Mouse (Mus musculus): ENCODE data around the gene H2-Eb1.

The H2-Eb1 gene

DNA sequence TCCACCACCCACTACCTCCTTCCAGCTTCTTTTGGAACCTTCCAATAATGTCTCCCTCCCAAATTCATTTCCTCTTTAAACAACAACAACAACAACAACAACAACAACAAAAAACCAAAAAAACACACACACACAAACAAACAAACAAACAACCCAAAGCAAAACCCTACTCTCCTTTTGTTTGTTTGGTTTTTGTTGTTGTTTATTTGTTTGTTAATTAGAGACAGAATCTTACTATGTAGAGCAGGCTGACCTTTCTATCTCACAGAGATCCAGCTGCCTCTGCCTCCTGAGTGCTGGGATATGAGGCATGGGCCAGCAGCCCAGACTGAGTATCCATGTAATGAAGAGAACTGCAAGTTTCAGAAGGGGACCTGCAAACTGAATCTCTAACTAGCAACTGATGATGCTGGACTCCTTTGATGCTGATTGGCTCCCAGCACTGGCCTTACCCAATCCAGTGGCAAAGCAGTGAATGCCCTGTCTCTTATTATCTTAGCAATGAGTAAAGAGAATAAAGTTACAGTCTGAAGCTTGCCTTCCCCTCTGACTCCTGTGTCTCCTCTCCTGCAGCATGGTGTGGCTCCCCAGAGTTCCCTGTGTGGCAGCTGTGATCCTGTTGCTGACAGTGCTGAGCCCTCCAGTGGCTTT is at the start of gene H2-Eb1:
TSS of gene H2-Eb1 (plus strand) at position 488 of the 651 bp plus-strand sequence.
- DNase-seq (ENCODE audit: low read depth): peak; percentile 91

- DNase-seq (ENCODE audit: low read depth): no peak
These were observed 49.2 kb upstream of the H2-Eb1 start for GRCm38 (mm10) chr17:34256501-34256900.

- DNase-seq (ENCODE audit: low read depth): peak; percentile 94
These were observed 47.9 kb upstream of the H2-Eb1 start, which contains the start of gene H2-Ab1 for GRCm38 (mm10) chr17:34257594-34258375. H2-Ab1 (plus strand) TSS chr17:34257689.

DNA sequence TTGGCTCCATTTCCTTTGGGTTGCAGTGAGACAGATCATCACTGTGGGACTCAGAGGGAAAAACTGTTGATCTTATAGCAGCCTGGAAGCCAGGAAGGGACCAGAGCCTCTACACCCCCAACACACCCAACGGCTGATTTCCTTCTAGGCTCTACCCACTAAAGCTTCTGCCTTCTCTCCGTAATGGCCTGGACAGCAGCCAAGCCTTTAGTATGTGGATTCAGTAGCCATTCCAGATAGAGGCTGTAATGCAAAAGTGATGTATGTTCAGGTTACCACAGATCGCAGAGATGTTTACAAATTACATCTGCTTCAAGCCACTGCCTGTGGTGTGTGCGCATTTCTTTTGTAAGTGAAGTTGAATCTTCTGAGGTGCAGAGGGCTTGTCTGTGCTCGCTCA is 45.1 kb upstream of the H2-Eb1 start:
- DNase-seq (ENCODE audit: low read depth): no peak

DNA sequence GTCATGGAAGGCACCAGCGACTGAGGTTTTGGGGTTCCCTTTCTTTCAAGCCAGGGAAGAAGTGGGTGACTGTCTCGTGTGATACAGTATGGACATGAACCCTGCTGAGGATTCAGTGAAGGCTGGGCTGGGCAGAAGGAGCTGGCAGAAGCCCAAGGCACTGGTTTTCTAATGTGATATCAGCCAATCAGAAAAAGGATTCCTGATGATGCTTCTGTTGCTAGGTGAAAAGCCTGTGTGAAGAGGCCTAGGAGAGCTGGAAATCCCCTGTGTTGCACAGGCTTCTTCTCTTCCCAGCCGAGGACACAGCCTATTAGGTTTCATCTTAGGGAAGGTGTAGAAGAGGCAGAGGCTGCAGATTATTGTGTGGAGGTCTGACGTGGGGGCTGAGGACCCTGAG is 44.2 kb upstream of the H2-Eb1 start:
- peak; percentile 96 for DNase-seq (ENCODE audit: low read depth)

DNA sequence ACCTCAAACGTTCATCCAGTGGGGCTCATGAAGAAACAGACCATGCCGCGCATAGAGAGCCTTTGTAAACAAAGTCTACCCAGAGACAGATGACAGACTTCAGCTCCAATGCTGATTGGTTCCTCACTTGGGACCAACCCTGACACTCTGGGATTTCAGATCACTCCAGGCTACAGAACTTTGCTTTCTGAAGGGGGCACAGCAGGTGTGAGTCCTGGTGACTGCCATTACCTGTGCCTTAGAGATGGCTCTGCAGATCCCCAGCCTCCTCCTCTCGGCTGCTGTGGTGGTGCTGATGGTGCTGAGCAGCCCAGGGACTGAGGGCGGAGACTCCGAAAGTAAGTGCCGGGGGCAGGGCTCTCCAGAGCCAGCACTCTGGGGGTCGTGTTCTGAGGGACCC is 42.6 kb upstream of the H2-Eb1 start:
- DNase-seq (ENCODE audit: low read depth): peak; percentile 96

DNA sequence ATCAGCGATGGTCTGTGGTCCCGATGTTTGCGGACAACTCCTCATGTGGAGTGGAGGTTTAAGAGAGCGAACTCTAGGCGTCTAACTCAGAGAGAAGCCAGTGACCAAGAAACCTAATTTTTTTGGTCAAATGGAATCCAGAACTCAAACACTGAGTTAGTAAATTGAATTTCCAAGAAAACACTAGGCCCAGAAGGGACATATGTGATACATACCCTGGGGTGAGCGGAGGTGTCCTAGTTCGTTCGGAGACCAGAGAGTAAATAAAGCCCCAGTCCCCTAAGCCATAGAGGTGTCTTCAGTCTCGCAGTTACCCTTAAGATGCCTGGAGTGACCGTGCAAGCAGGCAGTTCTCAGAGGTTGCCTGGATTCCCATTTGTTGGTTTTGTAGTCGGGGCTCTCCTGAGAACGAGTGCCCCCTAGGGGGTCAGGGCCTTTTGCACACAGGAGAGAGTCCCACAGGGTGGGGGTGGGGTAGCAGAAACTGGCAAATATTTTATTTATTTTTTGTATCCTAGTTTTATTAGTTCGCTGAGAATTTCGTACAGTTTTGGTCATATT is 41.8 kb upstream of the H2-Eb1 start:
- peak; percentile 62 for DNase-seq (ENCODE audit: low read depth)

DNA sequence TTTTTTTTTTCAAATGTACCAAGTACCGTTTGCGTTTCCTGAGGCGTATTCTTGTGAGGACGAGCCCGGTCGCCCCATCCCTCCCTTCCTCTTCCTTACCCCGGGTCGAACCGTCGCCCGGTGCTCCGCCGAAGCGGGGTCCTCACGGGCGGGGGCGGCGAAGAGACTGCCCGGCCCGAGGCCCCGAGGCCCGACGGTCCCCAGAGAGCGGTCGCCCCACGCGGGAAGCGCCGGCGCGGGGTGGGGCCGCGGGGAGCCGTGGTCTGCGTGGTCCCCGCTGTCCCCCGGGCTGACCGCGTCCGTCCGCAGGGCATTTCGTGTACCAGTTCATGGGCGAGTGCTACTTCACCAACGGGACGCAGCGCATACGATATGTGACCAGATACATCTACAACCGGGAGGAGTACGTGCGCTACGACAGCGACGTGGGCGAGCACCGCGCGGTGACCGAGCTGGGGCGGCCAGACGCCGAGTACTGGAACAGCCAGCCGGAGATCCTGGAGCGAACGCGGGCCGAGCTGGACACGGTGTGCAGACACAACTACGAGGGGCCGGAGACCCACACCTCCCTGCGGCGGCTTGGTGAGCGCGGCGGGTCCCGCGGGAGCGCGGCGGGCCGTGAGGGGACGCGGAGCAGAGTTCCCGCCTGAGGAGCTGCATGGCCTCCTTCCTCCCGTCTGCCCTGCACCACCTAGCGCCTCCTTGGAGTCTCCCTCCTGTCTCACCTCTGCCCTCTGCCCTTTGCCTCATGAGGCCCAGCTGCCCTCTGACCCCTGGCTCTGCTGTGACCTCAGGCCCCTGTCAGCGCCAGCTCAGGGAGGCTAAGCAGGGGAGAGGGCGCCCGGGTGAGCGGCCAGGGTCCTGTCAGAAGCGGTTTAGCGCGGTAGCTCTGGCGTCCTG is 41.0 kb upstream of the H2-Eb1 start:
- peak; percentile 57 for DNase-seq (ENCODE audit: low read depth)

- DNase-seq (ENCODE audit: low read depth): no peak
These were observed 37.4 kb upstream of the H2-Eb1 start for GRCm38 (mm10) chr17:34268262-34268661.

GRCm38 (mm10) chr17:34268748-34269147 is 36.9 kb upstream of the H2-Eb1 start:
- DNase-seq (ENCODE audit: low read depth): no peak

GRCm38 (mm10) chr17:34269817-34270216 is 35.9 kb upstream of the H2-Eb1 start:
- no peak for DNase-seq (ENCODE audit: low read depth)

DNA sequence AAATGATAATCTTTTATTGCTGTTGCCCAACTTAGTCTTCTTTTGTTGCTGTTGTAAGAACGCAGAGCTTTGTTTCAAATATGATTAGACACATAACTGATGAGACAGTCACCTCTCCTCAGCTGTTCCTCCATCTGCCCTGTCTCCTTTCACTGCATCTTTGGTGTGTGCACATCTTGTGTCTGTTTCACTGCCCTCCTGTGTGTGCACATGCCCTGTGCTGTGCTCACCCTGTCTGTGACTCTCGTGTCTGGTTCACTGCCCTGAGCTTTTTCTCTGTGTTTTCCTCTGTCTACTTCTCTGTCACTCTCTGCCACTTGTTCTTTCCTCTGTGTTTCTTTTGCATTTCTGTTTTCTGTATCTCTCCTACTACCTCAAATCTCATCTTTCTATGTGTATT is 35.4 kb upstream of the H2-Eb1 start:
- no peak for DNase-seq (ENCODE audit: low read depth)

DNA sequence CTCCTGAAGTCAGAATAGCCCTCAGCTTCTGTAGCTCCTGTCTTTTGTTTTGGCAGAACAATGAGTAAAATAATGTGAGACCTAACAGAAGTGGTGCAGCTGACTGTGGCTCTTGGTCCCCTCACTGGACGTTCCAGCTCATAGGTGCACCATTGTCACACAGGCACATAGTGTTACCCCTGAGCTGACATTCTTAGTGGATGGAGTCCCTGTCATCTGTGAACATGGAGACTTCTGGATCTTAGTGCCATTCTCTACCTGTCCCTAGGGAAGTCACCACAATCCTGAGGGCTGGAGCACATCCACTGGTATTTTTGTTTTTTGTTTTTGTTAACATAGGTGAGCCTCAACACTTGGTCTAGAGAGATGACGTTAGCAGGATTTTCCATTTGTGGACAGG is 34.7 kb upstream of the H2-Eb1 start:
- no peak for DNase-seq (ENCODE audit: low read depth)

- DNase-seq (ENCODE audit: low read depth): peak; percentile 43
These were observed 33.6 kb upstream of the H2-Eb1 start for GRCm38 (mm10) chr17:34272102-34272501.

DNA sequence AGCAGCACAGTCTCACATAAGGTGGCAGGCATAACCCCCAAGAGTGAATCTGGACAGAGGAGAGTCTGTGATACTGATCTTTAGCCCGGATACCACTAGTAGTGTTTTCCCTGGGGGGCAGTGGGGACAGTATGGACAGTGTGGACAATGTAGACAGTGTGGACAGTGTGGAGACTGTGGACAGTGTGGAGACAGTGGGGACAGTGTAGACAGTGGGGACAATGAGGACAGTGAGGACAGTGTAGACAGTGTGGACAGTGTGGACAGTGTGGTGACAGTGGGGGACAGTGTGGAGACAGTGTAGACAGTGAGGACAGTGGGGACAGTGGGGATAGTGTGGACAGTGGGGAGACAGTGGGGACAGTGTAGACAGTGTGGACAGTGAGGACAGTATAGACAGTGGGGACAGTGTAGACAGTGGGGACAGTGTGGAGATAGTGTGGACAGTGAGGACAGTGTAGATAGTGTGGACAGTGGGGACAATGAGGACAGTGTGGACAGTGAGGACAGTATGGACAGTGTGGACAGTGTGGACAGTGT is 25.1 kb upstream of the H2-Eb1 start:
- no peak for DNase-seq (ENCODE audit: low read depth)

- DNase-seq (ENCODE audit: low read depth): no peak
These were observed 23.8 kb upstream of the H2-Eb1 start for GRCm38 (mm10) chr17:34281836-34282235.

DNA sequence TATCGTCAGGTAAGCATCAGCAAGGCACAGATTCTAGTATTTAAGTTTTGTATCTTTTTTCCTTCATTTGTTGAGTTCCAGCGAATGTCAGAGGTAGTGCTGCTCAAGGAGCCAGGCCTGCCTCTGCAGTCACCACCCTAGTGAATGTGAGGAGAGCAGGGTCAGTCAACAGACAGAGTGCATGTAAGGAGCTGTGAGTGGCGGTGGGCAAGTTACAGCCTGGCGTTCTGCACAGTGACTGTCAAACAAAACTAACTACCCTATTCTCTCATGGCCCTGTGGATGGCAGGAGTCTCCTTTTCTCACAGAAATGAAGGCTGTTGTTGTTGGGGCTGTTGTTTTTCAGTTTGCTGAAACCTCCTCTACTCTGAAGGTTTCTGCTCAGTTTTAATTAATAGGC is 20.3 kb upstream of the H2-Eb1 start:
- no peak for DNase-seq (ENCODE audit: low read depth)

DNA sequence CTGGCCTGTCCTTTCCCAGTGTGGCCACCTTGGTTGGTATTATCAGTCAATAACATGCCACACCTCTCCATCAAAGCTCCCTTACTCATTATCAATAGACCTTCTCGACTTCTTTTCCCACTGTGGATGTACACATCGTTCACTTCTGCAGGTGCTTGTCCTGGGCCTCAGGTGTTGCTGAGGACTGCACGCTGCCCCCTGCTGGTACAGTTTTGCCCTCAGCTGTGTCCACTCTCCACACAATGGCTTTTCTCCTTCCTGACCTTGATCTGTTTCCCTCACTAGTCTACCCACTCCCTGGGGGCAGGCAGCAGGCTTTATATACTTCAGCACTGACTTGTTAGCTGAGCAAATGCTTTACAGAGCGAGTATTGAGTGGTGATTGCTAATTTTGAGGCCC is 19.8 kb upstream of the H2-Eb1 start:
- DNase-seq (ENCODE audit: low read depth): peak; percentile 76

DNA sequence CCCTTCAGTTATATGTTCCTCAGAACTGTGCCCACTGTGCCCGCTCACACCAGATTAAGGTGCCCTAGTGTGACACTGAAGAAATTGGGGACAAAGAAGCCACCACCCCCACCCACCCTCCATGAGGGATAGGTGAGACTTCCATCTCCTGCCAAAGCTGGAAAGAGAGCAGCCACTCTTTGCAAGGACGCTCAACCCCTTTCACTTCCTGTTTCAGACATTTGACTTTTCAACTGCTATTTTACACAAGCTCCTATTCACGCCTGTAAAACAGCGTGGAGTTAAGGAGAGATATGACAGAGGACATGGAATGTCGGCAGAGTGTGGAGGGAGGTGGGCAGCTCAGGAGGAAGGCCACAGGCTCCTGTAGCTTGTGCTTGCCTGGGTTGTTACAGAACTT is 19.2 kb upstream of the H2-Eb1 start:
- no peak for DNase-seq (ENCODE audit: low read depth)

- DNase-seq (ENCODE audit: low read depth): no peak
These were observed 18.7 kb upstream of the H2-Eb1 start for GRCm38 (mm10) chr17:34286999-34287398.

GRCm38 (mm10) chr17:34287648-34288047 is 18.0 kb upstream of the H2-Eb1 start, which contains the start of gene H2-Aa:
H2-Aa (minus strand) TSS chr17:34287823.
- peak; percentile 95 for DNase-seq (ENCODE audit: low read depth)

DNA sequence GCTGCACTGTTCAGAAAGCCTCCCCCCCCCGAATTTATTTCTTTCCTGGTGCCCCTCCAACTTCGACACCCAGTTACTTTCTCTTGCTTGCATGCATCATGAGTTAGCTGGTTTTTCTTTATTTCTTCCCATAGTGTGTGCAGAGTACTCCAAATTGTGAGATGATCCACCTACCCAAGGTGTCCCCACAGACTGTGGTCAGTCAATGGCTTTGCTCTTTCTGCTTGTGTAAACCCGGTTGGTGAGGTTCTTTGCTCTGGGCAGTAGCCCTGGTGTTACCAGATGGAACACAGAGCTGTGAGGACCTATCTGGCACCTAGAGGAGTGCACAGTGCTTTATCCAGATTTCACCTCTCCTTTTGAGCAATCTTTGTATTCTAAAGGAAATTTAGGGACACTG is 17.5 kb upstream of the H2-Eb1 start:
- DNase-seq (ENCODE audit: low read depth): no peak
